Mouse (Mus musculus) liver, adult 2 months (tissue): Measurements from ENCODE around the gene Ophn1. TPM values are rescaled to one million over a fixed set of nuclear protein-coding genes. Genes with fewer than 3 reads are reported as not detected.

ENCODE experiments used
- DNase-seq: peaks from one replicate; pipeline ENCODE4 v3.0.0-alpha.2; 2011; ENCODE audit warnings: low read depth, low spot score; ENCODE audit errors: extremely low read depth
- H3K27ac ChIP-seq: fragments of 200-500 bp; replicated peaks from 2 replicates; pipeline ENCODE4 v1.5.1; 2012; ENCODE audit warnings: low read depth, mild to moderate bottlenecking, control low read depth, inconsistent platforms, low read length; ENCODE audit not compliant: insufficient read depth
- H3K27me3 ChIP-seq: fragments of 200-500 bp; 2 replicates; pipeline ENCODE4 v1.6.1; 2012; ENCODE audit warnings: mild to moderate bottlenecking, moderate library complexity, low read length, inconsistent platforms; ENCODE audit not compliant: control insufficient read depth, insufficient read depth
- H3K36me3 ChIP-seq: fragments of 200-500 bp; 2 replicates; pipeline ENCODE4 v1.6.1; 2012; ENCODE audit warnings: low read length, inconsistent platforms; ENCODE audit not compliant: control insufficient read depth, insufficient read depth
- H3K4me1 ChIP-seq: fragments of 200-500 bp; 2 replicates; pipeline ENCODE4 v1.6.1; 2011; ENCODE audit warnings: low read length; ENCODE audit not compliant: control insufficient read depth, insufficient read depth
- H3K4me3 ChIP-seq: fragments of 200-500 bp; 2 replicates; pipeline ENCODE4 v1.5.1; 2011; ENCODE audit warnings: low read depth, mild to moderate bottlenecking, control low read depth, low read length, moderate library complexity; ENCODE audit not compliant: insufficient read depth
- H3K79me2 ChIP-seq: fragments of 200-500 bp; 2 replicates; pipeline ENCODE4 v1.6.1; 2012; ENCODE audit warnings: inconsistent platforms, mild to moderate bottlenecking, low read length, moderate library complexity; ENCODE audit not compliant: control insufficient read depth, insufficient read depth
- H3K9ac ChIP-seq: fragments of 200-500 bp; 2 replicates; pipeline ENCODE4 v1.6.1; 2012; ENCODE audit warnings: low read depth, mild to moderate bottlenecking, control low read depth, inconsistent platforms, low read length
- CTCF ChIP-seq: fragments of 200-500 bp; IDR thresholded peaks from 2 replicates; pipeline ENCODE4 v1.5.1; 2011; ENCODE audit warnings: low read depth, low read length, control low read depth
- POLR2A ChIP-seq: fragments of 200-500 bp; IDR thresholded peaks from 2 replicates; pipeline ENCODE4 v1.6.1; 2011; ENCODE audit warnings: low read length, control low read depth; ENCODE audit not compliant: insufficient read depth; ENCODE audit errors: extremely low read depth
- WGBS: fragments of 180-500 bp; shearing (Covaris S2); methylation state at CpG from one replicate; pipeline ENCODE4 v1.1.7; 2018; 5-methylcytosine and 5-hydroxymethylcytosine counted together
- polyA plus RNA-seq: library from polyadenylated mRNA; depleted of rRNA; stranded (reverse); fragments of >200 nt; gene quantifications from 2 replicates; pipeline ENCODE4 v1.2.3, GENCODE M21; 2012; rRNA removed
- total RNA-seq: library from RNA; depleted of rRNA; stranded (reverse); fragments of >200 nt; gene quantifications from 2 replicates; pipeline ENCODE4 v1.2.3, GENCODE M21; 2014; rRNA removed

Ophn1 gene
- total RNA-seq = 2.5 and 2.8 TPM in 2 replicates
- polyA plus RNA-seq = 0.41 and 0.71 TPM in 2 replicates

DNA sequence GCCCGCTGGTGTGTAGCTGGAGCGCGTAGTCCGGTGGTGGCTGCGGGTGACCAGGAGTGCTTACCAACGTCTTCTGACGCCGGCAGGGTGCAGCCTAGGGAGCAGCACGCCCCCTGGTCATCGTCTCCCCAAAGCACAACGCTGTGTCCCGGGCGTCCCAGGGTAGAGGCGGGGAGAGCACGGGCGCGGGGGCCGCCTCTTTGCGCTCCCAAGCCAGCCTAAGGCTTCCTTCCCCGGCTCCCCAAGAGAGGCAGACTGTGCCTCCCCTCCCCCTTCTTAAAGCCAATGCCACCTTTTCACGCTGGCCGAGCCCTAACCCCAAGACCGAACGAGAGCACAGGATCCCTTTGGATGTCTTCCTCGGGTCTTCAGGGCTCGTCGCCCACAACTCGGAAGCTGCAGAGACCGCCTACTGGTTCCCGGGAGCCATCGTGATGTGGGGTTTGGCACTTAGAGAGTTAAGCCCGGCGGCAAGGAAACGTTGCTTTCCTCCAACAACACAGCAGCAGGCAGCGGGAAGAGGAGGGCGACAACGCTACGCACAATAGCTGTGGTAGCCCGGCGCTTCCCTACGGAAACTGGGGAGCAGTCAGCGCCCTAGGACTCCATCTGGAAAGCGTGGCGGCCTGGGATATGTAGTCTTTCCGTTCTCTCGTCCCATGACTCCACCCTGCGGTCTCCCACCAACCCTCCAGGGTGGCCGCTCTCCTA is at the start of gene Ophn1:
Gene Ophn1 (minus strand): TSS at position 620 of the 711 bp plus-strand sequence.
- Histone ChIP-seq H3K27me3 (no peaks in the 10 kb centered on the region), H3K4me1 (no peaks in the 10 kb centered on the region), H3K36me3 (no peaks in the 10 kb centered on the region), H3K9ac (peak within 1 kb of the TSS; percentile 37), H3K27ac (peak within 1 kb of the TSS; percentile 18; the same call in 1 of the 2 replicates), H3K79me2 (no peaks in the 10 kb centered on the region), H3K4me3 (peak within 1 kb of the TSS; percentile 81)
- TF ChIP-seq CTCF = peak; percentile 8; the same call in 1 of the 2 replicates
- TF ChIP-seq POLR2A = no peak
- 0% methylated on average over 45 of the region's 48 CpGs for WGBS
- DNase-seq = peak; percentile 36

DNA sequence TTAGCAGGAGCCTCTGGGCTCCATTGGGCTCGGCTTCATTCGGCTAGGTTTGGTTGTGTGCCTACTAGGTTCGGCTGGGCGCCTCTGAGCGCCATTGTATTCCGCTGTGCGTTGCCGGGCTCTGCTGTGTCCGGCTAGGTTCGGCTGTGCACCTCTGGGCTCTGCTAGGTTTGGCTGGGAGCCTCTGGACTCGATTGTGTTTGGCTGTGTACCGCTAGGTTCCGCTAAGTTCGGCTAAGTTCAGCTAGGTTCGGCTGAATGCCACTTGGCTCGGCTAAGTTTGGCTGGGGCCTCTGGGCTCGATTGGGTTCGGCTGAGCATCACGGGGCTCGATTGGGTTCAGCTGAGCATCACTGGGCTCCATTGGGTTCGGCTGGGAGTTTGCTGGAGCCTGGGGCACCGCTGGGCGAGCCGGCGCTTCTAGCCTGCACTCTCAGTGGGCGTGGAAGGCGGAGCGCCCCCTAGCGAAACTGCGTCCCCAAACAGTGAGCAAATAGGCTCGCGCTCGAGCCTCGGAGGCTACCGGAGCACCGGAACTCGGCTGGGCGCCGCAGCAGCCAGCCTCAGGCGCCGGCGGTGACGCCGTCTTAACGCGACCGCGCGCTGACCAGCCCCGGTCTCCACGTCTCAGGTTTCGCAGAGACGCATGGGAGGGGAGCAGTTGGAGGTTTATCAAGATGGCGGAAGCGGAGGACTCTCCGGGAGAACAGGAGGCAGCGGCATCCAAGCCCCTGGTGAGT is 46.9 kb upstream of the Ophn1 start:
- Histone ChIP-seq H3K4me1 (peaks cover 1% of the 10 kb centered on the region; the same call in 1 of the 2 replicates), H3K9ac (peak overlapping the region; percentile 80), H3K79me2 (no peaks in the 10 kb centered on the region; the same call in 1 of the 2 replicates), H3K4me3 (peak overlapping the region; percentile 86), H3K36me3 (peaks cover 10% of the 10 kb centered on the region), H3K27me3 (no peaks in the 10 kb centered on the region), H3K27ac (peak overlapping the region; percentile 84)
- under 1% methylated on average over 57 of the region's 57 CpGs for WGBS
- peak; percentile 79 for DNase-seq
- TF ChIP-seq POLR2A = 0 out of 2 replicates have a peak, but pooled peaks have one; percentile 35
- TF ChIP-seq CTCF = peak; percentile 80

DNA sequence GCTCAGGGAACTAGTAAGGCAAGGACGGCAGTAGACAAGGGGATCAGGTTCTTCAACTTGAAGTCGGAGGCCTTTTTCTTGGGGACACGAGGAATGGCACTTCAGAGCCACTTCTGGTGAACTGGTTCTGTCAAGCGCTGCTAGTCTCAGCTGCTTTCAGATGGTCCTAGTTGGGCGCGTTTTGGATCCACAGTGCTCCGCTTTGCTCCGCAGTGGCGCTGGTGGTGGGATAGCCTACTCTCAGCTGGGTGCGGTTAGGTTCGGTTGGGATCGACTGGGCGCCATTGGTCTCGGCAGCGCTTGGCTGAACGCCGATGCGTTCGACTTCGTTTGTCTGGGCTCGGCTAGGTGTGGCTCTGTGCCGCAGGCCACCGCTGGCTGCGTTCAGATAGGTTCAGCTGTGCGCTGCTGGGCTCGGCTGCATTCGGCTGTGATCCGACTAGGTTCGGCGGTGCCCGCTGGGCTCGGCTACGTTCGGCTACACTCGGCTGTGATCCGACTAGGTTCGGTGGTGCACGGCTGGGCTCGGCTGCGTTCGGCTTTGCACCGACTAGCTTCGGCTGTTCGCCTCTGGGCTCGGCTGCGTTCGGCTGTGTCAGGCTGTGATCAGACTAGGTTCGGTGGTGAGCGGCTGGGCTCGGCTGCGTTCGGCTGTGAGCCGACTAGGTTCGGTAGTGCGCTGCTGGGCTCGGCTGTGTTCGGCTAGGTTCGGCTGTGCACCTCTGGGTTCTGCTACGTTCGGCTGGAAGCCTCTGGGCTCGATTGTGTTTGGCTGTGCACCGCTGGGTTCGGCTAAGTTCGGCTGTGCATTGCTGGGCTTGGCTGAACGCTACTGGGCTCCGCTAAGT is 46.1 kb upstream of the Ophn1 start:
- Histone ChIP-seq H3K9ac (peak overlapping the region; percentile 80), H3K27me3 (no peaks in the 10 kb centered on the region), H3K4me3 (peak overlapping the region; percentile 86), H3K36me3 (peaks cover 2% of the 10 kb centered on the region), H3K27ac (peak overlapping the region; percentile 84), H3K4me1 (peaks cover 1% of the 10 kb centered on the region; the same call in 1 of the 2 replicates), H3K79me2 (no peaks in the 10 kb centered on the region; the same call in 1 of the 2 replicates)
- under 1% methylated on average over 65 of the region's 66 CpGs for WGBS
- 0 out of 2 replicates have a peak, but pooled peaks have one; percentile 27 for TF ChIP-seq POLR2A
- no peak for TF ChIP-seq CTCF
- peak; percentile 83 for DNase-seq

DNA sequence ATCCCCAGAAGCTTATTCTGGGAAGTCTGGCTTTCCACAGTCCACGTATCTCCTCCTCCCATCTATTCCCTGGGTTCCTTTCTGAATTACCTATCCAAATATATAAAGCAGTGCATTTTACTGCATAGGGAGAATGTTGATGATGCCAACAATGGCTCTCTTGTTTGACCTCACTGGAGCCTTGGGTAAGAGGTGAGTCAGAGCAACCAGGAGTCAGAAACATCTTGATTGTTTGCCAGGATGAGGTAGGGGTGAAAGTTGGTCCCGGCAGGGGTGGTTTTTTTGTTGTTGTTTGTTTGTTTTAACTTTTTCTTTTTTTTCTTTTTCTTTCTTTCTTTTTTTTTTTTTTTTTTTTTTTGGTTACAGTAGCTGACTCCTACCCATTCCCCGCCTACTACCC is 45.3 kb upstream of the Ophn1 start, which contains the start of gene Yipf6:
Gene Yipf6 (plus strand): TSS at position 216 of the 400 bp plus-strand sequence.
- Histone ChIP-seq H3K27me3 (no peaks in the 10 kb centered on the region), H3K36me3 (no peaks in the 10 kb centered on the region), H3K27ac (peak within 1 kb of the TSS; percentile 37), H3K9ac (peak within 1 kb of the TSS; percentile 56), H3K79me2 (no peaks in the 10 kb centered on the region; the same call in 1 of the 2 replicates), H3K4me1 (peaks cover 1% of the 10 kb centered on the region; the same call in 1 of the 2 replicates), H3K4me3 (peak within 1 kb of the TSS; percentile 86)
- no peak for TF ChIP-seq CTCF
- TF ChIP-seq POLR2A = no peak
- 82% methylated on average over 3 of the region's 3 CpGs for WGBS
- no peak for DNase-seq

DNA sequence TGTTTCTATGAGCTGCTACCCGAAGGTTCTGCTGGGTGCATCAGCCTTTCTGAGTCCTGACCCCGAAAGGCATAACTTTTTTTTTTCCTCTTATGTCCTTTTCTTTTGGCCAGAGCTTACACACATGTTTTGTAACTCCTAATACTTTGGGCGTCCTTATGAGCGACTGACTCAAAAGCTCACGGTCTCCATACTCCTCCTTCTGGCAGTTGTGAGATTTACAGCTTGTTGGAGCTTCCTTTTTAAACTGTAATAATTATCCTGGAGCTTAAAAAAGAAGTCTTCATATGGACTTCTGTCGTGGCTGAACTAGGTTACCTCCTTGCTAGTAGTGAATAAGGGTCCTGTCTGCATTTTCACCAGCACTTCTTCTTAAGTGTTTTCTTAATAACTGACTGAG is 28.6 kb upstream of the Ophn1 start:
- no peaks in the 10 kb centered on the region for H3K4me1 ChIP-seq
- H3K27ac ChIP-seq = no peak overlapping the region
- H3K4me3 ChIP-seq = no peak overlapping the region
- H3K9ac ChIP-seq = no peak overlapping the region
- 2% methylated on average over 6 of the region's 6 CpGs for WGBS
- no peaks in the 10 kb centered on the region for H3K36me3 ChIP-seq
- TF ChIP-seq POLR2A = no peak
- TF ChIP-seq CTCF = peak; percentile 44
- no peaks in the 10 kb centered on the region for H3K79me2 ChIP-seq
- H3K27me3 ChIP-seq = no peaks in the 10 kb centered on the region
- peak; percentile 51 for DNase-seq
